Mouse (Mus musculus): ENCODE results near the gene Tacr1. TPM values are rescaled to one million over a fixed set of nuclear protein-coding genes. Genes with fewer than 3 reads are reported as not detected.

The Tacr1 gene
- 0.64 and 0.72 TPM in 2 replicates for polyA plus RNA-seq (2012; rRNA removed)

GRCm38 (mm10) chr6:82401595-82402451, at the start of gene Tacr1:
Gene Tacr1, plus strand, starts transcription at chr6:82402334.

Data from central nervous system, embryonic 11.5 days (tissue).